Mouse (Mus musculus) urinary bladder, postnatal 0 days (tissue): ENCODE results near the gene Fhl5. TPM values are rescaled to one million over a fixed set of nuclear protein-coding genes. Genes with fewer than 3 reads are reported as not detected.

ENCODE experiments used
- polyA plus RNA-seq: library from polyadenylated mRNA; unstranded; fragments of >200 nt; fragmentation: Nextera tagmentation; extraction: Ambion mirVana; gene quantifications from 2 replicates; pipeline ENCODE4 v1.2.1, GENCODE M21; 2015

Fhl5 gene
- polyA plus RNA-seq, result 0.34 TPM in 2 replicates

DNA sequence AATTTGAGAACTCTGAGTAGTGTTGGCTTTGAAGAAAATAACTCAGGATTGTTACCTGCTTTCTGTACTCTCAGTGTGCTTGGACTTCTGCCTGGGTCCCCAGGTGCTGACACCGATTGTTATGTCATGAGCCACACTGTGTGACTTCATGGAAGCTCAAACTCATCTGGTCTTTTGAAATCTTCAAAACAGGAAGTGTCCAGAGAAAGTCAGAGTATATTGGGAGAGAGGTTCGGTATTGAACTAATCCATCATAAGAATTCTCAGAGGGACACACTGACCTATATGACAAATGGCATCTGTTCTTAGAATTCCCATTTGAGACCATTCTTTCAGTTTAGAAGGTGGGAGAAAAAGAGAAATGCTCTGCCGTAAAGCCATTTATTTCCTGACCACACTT, at the start of gene Fhl5:
Fhl5 (minus strand) TSS at position 101 of the 400 bp plus-strand sequence.

DNA sequence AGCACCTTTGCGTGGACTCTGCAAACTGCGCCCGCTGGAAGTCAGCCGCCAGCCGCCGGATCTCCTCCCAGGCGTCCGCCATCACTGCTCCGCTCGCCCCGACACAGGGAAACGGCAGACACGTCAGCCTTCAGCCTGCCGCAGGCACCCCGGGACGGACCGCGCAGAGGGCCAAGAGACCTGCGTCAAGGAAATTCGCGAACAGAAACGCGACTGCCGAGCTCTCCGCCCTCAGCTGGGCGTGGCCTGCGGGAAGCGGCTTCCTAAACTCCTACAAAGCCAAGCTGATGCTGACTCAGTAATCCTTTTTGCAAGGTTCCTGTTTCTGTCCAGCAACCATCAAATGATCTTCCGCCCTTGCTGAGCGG, 39.0 kb upstream of the Fhl5 start, which contains the start of gene Ufl1:
Ufl1 (minus strand) TSS at position 151 of the 368 bp plus-strand sequence.

Other genes starting within 250 kb of the Fhl5 start
- gene Ufl1, start 38.9 kb upstream of the Fhl5 start, polyA plus RNA-seq, result 36.9 and 39.2 TPM in 2 replicates